Mouse (Mus musculus): ENCODE data around the gene Gm49337. TPM values are rescaled to one million over a fixed set of nuclear protein-coding genes. Genes with fewer than 3 reads are reported as not detected.
"Not testable (repeated sequence)": the region's sequence is repeated elsewhere in the genome, so short reads cannot be mapped to it uniquely, and the experiment has no call there.

The Gm49337 gene
- polyA plus RNA-seq, 1 experiment from 2014 or later = not detected

GRCm38 (mm10) chr4:116192286-116192835, 19.2 kb downstream of the Gm49337 start:
- no peak overlapping the region for H3K27ac ChIP-seq
- H3K4me1 ChIP-seq = peaks cover 6% of the 10 kb centered on the region
- H3K9me3 ChIP-seq (replicated peaks) = no peaks in the 10 kb centered on the region
- no peaks in the 10 kb centered on the region for H3K27me3 ChIP-seq (ENCODE audit: low read depth, poor library complexity, severe bottlenecking)
- DNase-seq (ENCODE audit: low spot score) = no peak
- H3K36me3 ChIP-seq = no peaks in the 10 kb centered on the region
- no peak overlapping the region for H3K4me3 ChIP-seq
- 34% methylated on average over 4 of the region's 4 CpGs for WGBS

- H3K27ac ChIP-seq = no peak overlapping the region
- H3K27me3 ChIP-seq (ENCODE audit: low read depth, poor library complexity, severe bottlenecking) = no peaks in the 10 kb centered on the region
- H3K36me3 ChIP-seq = no peaks in the 10 kb centered on the region
- DNase-seq (ENCODE audit: low spot score) = no peak
- peaks cover 6% of the 10 kb centered on the region for H3K4me1 ChIP-seq
- H3K9me3 ChIP-seq (replicated peaks) = no peaks in the 10 kb centered on the region
- no peak overlapping the region for H3K4me3 ChIP-seq
- 75% methylated on average over 9 of the region's 9 CpGs for WGBS
Observed at GRCm38 (mm10) chr4:116193583-116194383, 20.6 kb downstream of the Gm49337 start.

GRCm38 (mm10) chr4:116198422-116198821, 25.2 kb downstream of the Gm49337 start:
- H3K4me1 ChIP-seq = no peaks in the 10 kb centered on the region
- DNase-seq (ENCODE audit: low spot score) = no peak
- H3K9me3 ChIP-seq (replicated peaks) = no peaks in the 10 kb centered on the region
- no peaks in the 10 kb centered on the region for H3K27me3 ChIP-seq (ENCODE audit: low read depth, poor library complexity, severe bottlenecking)
- H3K27ac ChIP-seq = no peak overlapping the region
- no peak overlapping the region for H3K4me3 ChIP-seq
- WGBS = 91% methylated on average over 2 of the region's 2 CpGs
- no peaks in the 10 kb centered on the region for H3K36me3 ChIP-seq

- H3K4me1 ChIP-seq = peaks cover 3% of the 10 kb centered on the region; the same call in 1 of the 2 replicates
- WGBS = 80% methylated on average over 3 of the region's 3 CpGs
- no peak for DNase-seq (ENCODE audit: low spot score)
- H3K9me3 ChIP-seq (replicated peaks) = no peaks in the 10 kb centered on the region
- no peak overlapping the region for H3K4me3 ChIP-seq
- no peaks in the 10 kb centered on the region for H3K27me3 ChIP-seq (ENCODE audit: low read depth, poor library complexity, severe bottlenecking)
- H3K27ac ChIP-seq = no peak overlapping the region
- H3K36me3 ChIP-seq = no peaks in the 10 kb centered on the region
Observed at GRCm38 (mm10) chr4:116204422-116204821, 31.2 kb downstream of the Gm49337 start.

- H3K36me3 ChIP-seq = no peaks in the 10 kb centered on the region
- 82% methylated on average over 4 of the region's 4 CpGs for WGBS
- H3K27ac ChIP-seq = no peak overlapping the region
- H3K9me3 ChIP-seq (replicated peaks) = no peaks in the 10 kb centered on the region
- no peaks in the 10 kb centered on the region for H3K27me3 ChIP-seq (ENCODE audit: low read depth, poor library complexity, severe bottlenecking)
- DNase-seq (ENCODE audit: low spot score) = no peak
- H3K4me3 ChIP-seq = no peak overlapping the region
- H3K4me1 ChIP-seq = peaks cover 3% of the 10 kb centered on the region; the same call in 1 of the 2 replicates
Observed at GRCm38 (mm10) chr4:116206531-116206930, 33.3 kb downstream of the Gm49337 start.

GRCm38 (mm10) chr4:116208891-116209290, 35.7 kb downstream of the Gm49337 start:
- H3K4me3 ChIP-seq = no peak overlapping the region
- no peaks in the 10 kb centered on the region for H3K36me3 ChIP-seq
- peaks cover 3% of the 10 kb centered on the region; the same call in 1 of the 2 replicates for H3K4me1 ChIP-seq
- no peaks in the 10 kb centered on the region for H3K27me3 ChIP-seq (ENCODE audit: low read depth, poor library complexity, severe bottlenecking)
- no peak for DNase-seq (ENCODE audit: low spot score)
- 79% methylated on average over 1 of the region's 1 CpGs for whole genome bisulfite sequencing
- no peak overlapping the region for H3K27ac ChIP-seq
- no peaks in the 10 kb centered on the region for H3K9me3 ChIP-seq (replicated peaks)

GRCm38 (mm10) chr4:116215895-116216605, 42.9 kb downstream of the Gm49337 start:
- 91% methylated on average over 2 of the region's 2 CpGs for WGBS
- H3K36me3 ChIP-seq = no peaks in the 10 kb centered on the region
- H3K4me1 ChIP-seq = peaks cover 10% of the 10 kb centered on the region
- no peak overlapping the region for H3K4me3 ChIP-seq
- no peak for DNase-seq (ENCODE audit: low spot score)
- no peaks in the 10 kb centered on the region for H3K27me3 ChIP-seq (ENCODE audit: low read depth, poor library complexity, severe bottlenecking)
- no peak overlapping the region for H3K27ac ChIP-seq
- H3K9me3 ChIP-seq (replicated peaks) = no peaks in the 10 kb centered on the region

- Histone ChIP-seq H3K27me3 (ENCODE audit: low read depth, poor library complexity, severe bottlenecking) (no peaks in the 10 kb centered on the region), H3K9me3 (replicated peaks) (no peaks in the 10 kb centered on the region), H3K36me3 (no peaks in the 10 kb centered on the region), H3K27ac (no peak overlapping the region), H3K4me3 (no peak overlapping the region), H3K4me1 (peaks cover 10% of the 10 kb centered on the region)
- no peak for DNase-seq (ENCODE audit: low spot score)
- WGBS = 62% methylated on average over 2 of the region's 2 CpGs
Observed at GRCm38 (mm10) chr4:116217046-116217445, 43.9 kb downstream of the Gm49337 start.

- DNase-seq (ENCODE audit: low spot score); H3K4me3 ChIP-seq; H3K27ac ChIP-seq; H3K36me3 ChIP-seq; H3K9me3 ChIP-seq (replicated peaks); H3K4me1 ChIP-seq; H3K27me3 ChIP-seq (ENCODE audit: low read depth, poor library complexity, severe bottlenecking): not testable (repeated sequence)
- 71% methylated on average over 1 of the region's 1 CpGs for WGBS
Observed at GRCm38 (mm10) chr4:116217661-116218060, 44.5 kb downstream of the Gm49337 start.

- no peaks in the 10 kb centered on the region for H3K9me3 ChIP-seq (replicated peaks)
- no peak overlapping the region for H3K4me3 ChIP-seq
- WGBS = 93% methylated on average over 1 of the region's 1 CpGs
- no peak for DNase-seq (ENCODE audit: low spot score)
- peaks cover 13% of the 10 kb centered on the region for H3K4me1 ChIP-seq
- H3K36me3 ChIP-seq = no peaks in the 10 kb centered on the region
- H3K27ac ChIP-seq = peak overlapping the region; percentile 100; the same call in 1 of the 2 replicates
- H3K27me3 ChIP-seq (ENCODE audit: low read depth, poor library complexity, severe bottlenecking) = no peaks in the 10 kb centered on the region
Observed at GRCm38 (mm10) chr4:116219056-116219455, 45.9 kb downstream of the Gm49337 start.

GRCm38 (mm10) chr4:116220071-116220650, 47.0 kb downstream of the Gm49337 start:
- H3K9me3 ChIP-seq (replicated peaks) = no peaks in the 10 kb centered on the region
- 12% methylated on average over 6 of the region's 6 CpGs for WGBS
- H3K27me3 ChIP-seq (ENCODE audit: low read depth, poor library complexity, severe bottlenecking) = no peaks in the 10 kb centered on the region
- DNase-seq (ENCODE audit: low spot score) = peak; percentile 40
- H3K36me3 ChIP-seq = no peaks in the 10 kb centered on the region
- H3K4me1 ChIP-seq = peaks cover 13% of the 10 kb centered on the region
- peak overlapping the region; percentile 75 for H3K4me3 ChIP-seq
- peak overlapping the region; percentile 100 for H3K27ac ChIP-seq

- under 1% methylated on average over 25 of the region's 26 CpGs for WGBS
- H3K27me3 ChIP-seq (ENCODE audit: low read depth, poor library complexity, severe bottlenecking) = no peaks in the 10 kb centered on the region
Observed at GRCm38 (mm10) chr4:116220780-116221139, 47.6 kb downstream of the Gm49337 start.

More at GRCm38 (mm10) chr4:116220780-116221139, 47.6 kb downstream of the Gm49337 start:
- no peaks in the 10 kb centered on the region for H3K36me3 ChIP-seq
- H3K27ac ChIP-seq = peak overlapping the region; percentile 100
- H3K9me3 ChIP-seq (replicated peaks) = no peaks in the 10 kb centered on the region
- peaks cover 13% of the 10 kb centered on the region for H3K4me1 ChIP-seq
- peak overlapping the region; percentile 75 for H3K4me3 ChIP-seq
- DNase-seq (ENCODE audit: low spot score) = no peak
